Mouse (Mus musculus): ENCODE data around the gene Ccdc15. TPM values are rescaled to one million over a fixed set of nuclear protein-coding genes. Genes with fewer than 3 reads are reported as not detected.

The Ccdc15 gene
- polyA plus RNA-seq, 1 experiment from 2014 or later, result 8.7 TPM

DNA sequence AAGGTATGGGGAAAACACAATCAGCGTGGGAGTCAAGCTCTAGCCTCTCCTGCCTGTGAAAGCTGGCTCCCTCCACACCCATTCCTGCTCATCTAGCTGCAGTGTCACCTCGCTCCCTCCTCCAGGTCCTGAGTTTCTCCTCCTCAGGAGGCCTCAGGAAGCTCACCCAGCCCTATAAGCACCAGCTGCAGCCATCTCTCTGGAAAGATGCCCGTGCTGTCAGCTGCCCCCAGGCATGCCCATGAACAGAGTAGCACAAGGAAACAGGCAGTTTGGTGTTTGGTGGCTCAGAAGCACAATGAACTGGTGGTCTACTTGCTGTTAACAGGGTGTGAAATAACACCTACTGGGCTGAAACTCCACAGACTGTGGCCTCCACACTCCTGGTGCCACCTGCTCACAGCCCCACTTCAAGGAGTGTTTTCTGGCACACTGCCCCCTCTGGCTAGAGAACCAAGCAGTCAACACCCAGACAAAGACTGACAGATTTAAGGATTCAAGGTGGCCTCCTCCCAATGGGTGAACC, 99.8 kb downstream of the Ccdc15 start:
- Histone ChIP-seq H3K9me3 (ENCODE audit: control insufficient read depth, low read length) (no peaks in the 10 kb centered on the region), H3K4me2 (ENCODE audit: low read depth, low read length) (no peak overlapping the region), H3K4me3 (ENCODE audit: low read depth, low read length) (no peak overlapping the region), H3K27ac (ENCODE audit: low read depth, low read length) (no peak overlapping the region), H3K9ac (replicated peaks; ENCODE audit: low read depth, low read length) (no peak overlapping the region), H3K4me1 (ENCODE audit: control insufficient read depth, insufficient read depth, low read length) (no peaks in the 10 kb centered on the region), H3K36me3 (ENCODE audit: control insufficient read depth, insufficient read depth, low read length) (no peaks in the 10 kb centered on the region), H3K27me3 (ENCODE audit: control insufficient read depth, insufficient read depth, low read length) (no peaks in the 10 kb centered on the region)
- peak; percentile 64; the same call in 1 of the 2 replicates for ATAC-seq (ENCODE audit: low read depth)
- WGBS, result 40% methylated on average over 3 of the region's 3 CpGs

GRCm38 (mm10) chr9:37247429-37247828, 100.8 kb downstream of the Ccdc15 start:
- no peak overlapping the region for H3K4me2 ChIP-seq (ENCODE audit: low read depth, low read length)
- H3K27ac ChIP-seq (ENCODE audit: low read depth, low read length), result no peak overlapping the region
- H3K36me3 ChIP-seq (ENCODE audit: control insufficient read depth, insufficient read depth, low read length), result no peaks in the 10 kb centered on the region
- no peak for ATAC-seq (ENCODE audit: low read depth)
- H3K27me3 ChIP-seq (ENCODE audit: control insufficient read depth, insufficient read depth, low read length), result no peaks in the 10 kb centered on the region
- no peaks in the 10 kb centered on the region for H3K4me1 ChIP-seq (ENCODE audit: control insufficient read depth, insufficient read depth, low read length)
- no peak overlapping the region for H3K4me3 ChIP-seq (ENCODE audit: low read depth, low read length)
- H3K9ac ChIP-seq (replicated peaks; ENCODE audit: low read depth, low read length), result no peak overlapping the region
- H3K9me3 ChIP-seq (ENCODE audit: control insufficient read depth, low read length), result no peaks in the 10 kb centered on the region

GRCm38 (mm10) chr9:37245810-37246209, 102.4 kb downstream of the Ccdc15 start:
- Histone ChIP-seq H3K9me3 (ENCODE audit: control insufficient read depth, low read length) (no peaks in the 10 kb centered on the region), H3K27me3 (ENCODE audit: control insufficient read depth, insufficient read depth, low read length) (no peaks in the 10 kb centered on the region), H3K36me3 (ENCODE audit: control insufficient read depth, insufficient read depth, low read length) (no peaks in the 10 kb centered on the region), H3K4me1 (ENCODE audit: control insufficient read depth, insufficient read depth, low read length) (no peaks in the 10 kb centered on the region), H3K9ac (replicated peaks; ENCODE audit: low read depth, low read length) (no peak overlapping the region), H3K27ac (ENCODE audit: low read depth, low read length) (no peak overlapping the region), H3K4me3 (ENCODE audit: low read depth, low read length) (no peak overlapping the region), H3K4me2 (ENCODE audit: low read depth, low read length) (no peak overlapping the region)
- ATAC-seq (ENCODE audit: low read depth), result no peak
- 97% methylated on average over 1 of the region's 1 CpGs for WGBS

- Histone ChIP-seq H3K36me3 (ENCODE audit: control insufficient read depth, insufficient read depth, low read length) (no peaks in the 10 kb centered on the region), H3K4me2 (ENCODE audit: low read depth, low read length) (no peak overlapping the region), H3K4me1 (ENCODE audit: control insufficient read depth, insufficient read depth, low read length) (no peaks in the 10 kb centered on the region), H3K27ac (ENCODE audit: low read depth, low read length) (no peak overlapping the region), H3K4me3 (ENCODE audit: low read depth, low read length) (no peak overlapping the region), H3K9me3 (ENCODE audit: control insufficient read depth, low read length) (no peaks in the 10 kb centered on the region), H3K27me3 (ENCODE audit: control insufficient read depth, insufficient read depth, low read length) (no peaks in the 10 kb centered on the region), H3K9ac (replicated peaks; ENCODE audit: low read depth, low read length) (no peak overlapping the region)
- 65% methylated on average over 2 of the region's 2 CpGs for WGBS
- no peak for ATAC-seq (ENCODE audit: low read depth)
These were observed 102.8 kb downstream of the Ccdc15 start for GRCm38 (mm10) chr9:37245404-37245803.

DNA sequence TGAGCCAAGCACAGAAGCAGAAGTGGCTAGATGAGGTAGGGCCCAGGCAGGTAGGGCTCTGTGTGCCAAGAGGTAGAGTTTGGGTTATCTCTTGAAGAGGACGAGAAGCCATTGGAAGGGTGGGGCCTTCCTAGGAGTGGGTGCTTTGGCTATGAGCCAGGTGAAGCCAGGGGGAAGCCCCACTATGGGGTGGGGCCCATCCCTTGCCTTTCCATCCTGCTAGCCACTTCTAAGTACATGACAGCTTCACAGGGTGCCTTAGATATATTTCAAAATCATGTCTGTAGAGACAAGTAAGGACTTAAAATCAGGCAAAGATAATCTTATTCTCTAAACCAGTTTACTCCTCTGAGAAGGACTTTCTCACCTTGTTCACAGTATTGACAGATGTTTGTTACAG, 103.6 kb downstream of the Ccdc15 start:
- Histone ChIP-seq H3K27ac (ENCODE audit: low read depth, low read length) (no peak overlapping the region), H3K4me2 (ENCODE audit: low read depth, low read length) (no peak overlapping the region), H3K36me3 (ENCODE audit: control insufficient read depth, insufficient read depth, low read length) (no peaks in the 10 kb centered on the region), H3K9ac (replicated peaks; ENCODE audit: low read depth, low read length) (no peak overlapping the region), H3K27me3 (ENCODE audit: control insufficient read depth, insufficient read depth, low read length) (no peaks in the 10 kb centered on the region), H3K4me1 (ENCODE audit: control insufficient read depth, insufficient read depth, low read length) (no peaks in the 10 kb centered on the region), H3K4me3 (ENCODE audit: low read depth, low read length) (no peak overlapping the region), H3K9me3 (ENCODE audit: control insufficient read depth, low read length) (no peaks in the 10 kb centered on the region)
- ATAC-seq (ENCODE audit: low read depth), result no peak
- WGBS, result 94% methylated on average over 1 of the region's 1 CpGs

DNA sequence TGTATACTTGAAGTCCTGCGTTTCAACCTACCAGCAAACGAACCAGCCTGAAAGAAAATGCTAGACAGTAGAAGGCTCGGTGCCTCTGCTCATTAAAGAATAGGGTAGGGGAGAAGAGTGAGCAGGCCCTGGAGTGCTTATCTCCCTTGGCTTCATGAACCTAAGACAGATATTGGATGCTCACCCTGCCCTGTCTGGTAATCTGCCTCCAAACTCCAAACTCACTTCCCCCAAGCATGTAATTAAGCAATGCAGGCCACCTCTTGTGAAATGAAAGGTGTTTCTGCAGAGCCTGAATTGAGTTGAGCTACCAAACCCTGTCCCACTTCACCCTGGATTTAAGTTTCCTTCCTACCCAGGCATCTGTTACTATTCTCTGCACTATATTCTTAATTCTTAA, 105.5 kb downstream of the Ccdc15 start:
- Histone ChIP-seq H3K36me3 (ENCODE audit: control insufficient read depth, insufficient read depth, low read length) (no peaks in the 10 kb centered on the region), H3K27me3 (ENCODE audit: control insufficient read depth, insufficient read depth, low read length) (no peaks in the 10 kb centered on the region), H3K4me3 (ENCODE audit: low read depth, low read length) (no peak overlapping the region), H3K9ac (replicated peaks; ENCODE audit: low read depth, low read length) (no peak overlapping the region), H3K4me1 (ENCODE audit: control insufficient read depth, insufficient read depth, low read length) (no peaks in the 10 kb centered on the region), H3K4me2 (ENCODE audit: low read depth, low read length) (no peak overlapping the region), H3K9me3 (ENCODE audit: control insufficient read depth, low read length) (no peaks in the 10 kb centered on the region), H3K27ac (ENCODE audit: low read depth, low read length) (no peak overlapping the region)
- WGBS, result 90% methylated on average over 3 of the region's 3 CpGs
- no peak for ATAC-seq (ENCODE audit: low read depth)

DNA sequence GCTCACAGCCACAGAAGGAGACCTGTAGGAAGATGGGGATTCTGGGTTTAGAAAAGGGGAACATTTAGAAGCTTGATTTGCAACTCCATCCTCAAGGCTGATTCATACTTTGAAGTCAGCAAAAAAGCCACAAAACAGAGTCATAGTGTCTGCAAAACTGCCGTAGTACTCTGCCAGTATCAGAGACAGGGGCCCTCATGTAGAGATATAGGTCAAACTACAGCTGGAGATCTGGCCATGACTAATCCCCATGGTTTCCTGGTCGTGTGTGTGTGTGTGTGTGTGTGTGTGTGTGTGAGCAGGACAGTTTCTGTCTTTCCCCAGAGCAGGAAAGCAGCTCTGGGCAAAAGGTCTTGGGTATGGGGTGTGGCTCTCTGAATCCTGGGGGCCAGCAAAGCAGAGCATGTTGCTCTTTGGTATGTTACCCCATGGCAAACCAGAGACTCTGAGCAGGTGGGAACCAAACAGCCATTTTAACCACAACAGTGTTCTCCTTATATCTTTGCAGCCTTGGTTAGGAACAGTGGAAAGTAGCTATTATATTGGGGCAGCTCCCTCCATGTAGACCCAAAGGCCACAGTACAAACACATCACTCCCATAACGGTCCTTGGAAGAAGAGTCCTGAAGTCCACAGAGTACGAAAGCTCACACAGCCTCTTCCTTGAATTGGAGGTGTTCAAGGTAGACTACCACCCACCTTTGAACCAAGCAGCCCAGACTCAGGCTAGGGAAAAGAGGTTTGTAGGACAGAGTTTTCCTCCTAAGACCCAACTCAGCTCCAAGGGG, 112.1 kb downstream of the Ccdc15 start:
- H3K36me3 ChIP-seq (ENCODE audit: control insufficient read depth, insufficient read depth, low read length), result no peaks in the 10 kb centered on the region
- 70% methylated on average over 4 of the region's 4 CpGs for WGBS
- no peaks in the 10 kb centered on the region for H3K27me3 ChIP-seq (ENCODE audit: control insufficient read depth, insufficient read depth, low read length)
- no peak overlapping the region for H3K4me3 ChIP-seq (ENCODE audit: low read depth, low read length)
- no peaks in the 10 kb centered on the region for H3K9me3 ChIP-seq (ENCODE audit: control insufficient read depth, low read length)
- no peak overlapping the region for H3K27ac ChIP-seq (ENCODE audit: low read depth, low read length)
- no peak overlapping the region for H3K4me2 ChIP-seq (ENCODE audit: low read depth, low read length)
- H3K9ac ChIP-seq (replicated peaks; ENCODE audit: low read depth, low read length), result no peak overlapping the region
- ATAC-seq (ENCODE audit: low read depth), result no peak
- no peaks in the 10 kb centered on the region for H3K4me1 ChIP-seq (ENCODE audit: control insufficient read depth, insufficient read depth, low read length)

DNA sequence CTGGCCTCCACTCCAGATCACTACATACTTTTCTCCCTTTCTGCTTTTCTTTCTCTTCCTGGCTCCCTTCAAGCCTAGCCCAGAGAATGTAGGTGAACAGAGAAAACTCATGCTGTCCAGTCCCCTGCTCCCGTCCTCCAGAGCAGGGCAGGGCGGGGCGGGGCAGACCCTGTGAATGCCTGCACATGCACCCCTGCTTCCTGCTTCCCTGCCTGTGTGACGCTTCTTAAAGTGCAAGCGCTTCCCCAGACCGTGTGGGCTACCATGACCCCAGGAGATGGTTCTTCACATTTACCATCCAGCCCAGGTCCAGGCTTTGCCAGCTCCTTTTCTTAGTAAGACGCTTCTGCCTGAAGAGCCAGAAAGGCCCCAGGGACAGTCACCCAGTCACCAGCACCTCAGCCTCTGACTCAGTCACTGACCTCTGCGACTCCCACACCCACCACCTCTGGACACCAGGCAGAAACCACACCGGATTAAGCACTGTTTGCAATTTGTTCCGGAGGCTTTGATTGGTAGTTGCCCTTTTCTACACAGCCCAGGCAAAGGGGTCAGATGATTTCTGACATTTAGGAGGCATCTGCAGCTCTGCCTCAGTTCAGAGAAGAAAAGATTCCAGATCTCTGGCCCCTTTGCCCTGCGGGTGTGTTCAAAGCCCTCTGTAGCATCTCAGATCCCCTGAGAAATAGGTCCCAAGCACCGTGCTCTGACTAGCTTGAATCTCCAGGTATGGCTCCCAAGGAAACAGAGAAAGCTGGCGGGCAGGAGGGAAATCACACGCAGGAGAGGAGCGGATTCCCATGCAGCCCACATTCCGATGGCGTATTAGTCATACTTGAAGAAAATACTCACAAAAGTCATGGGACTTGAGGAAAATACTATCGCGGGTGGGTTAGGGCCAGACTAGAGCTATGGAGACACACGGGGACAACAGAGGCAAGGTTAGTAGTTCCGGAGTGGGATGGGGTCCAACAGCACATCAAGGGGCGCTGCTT, 115.7 kb downstream of the Ccdc15 start:
- Histone ChIP-seq H3K4me2 (ENCODE audit: low read depth, low read length) (no peak overlapping the region), H3K4me3 (ENCODE audit: low read depth, low read length) (no peak overlapping the region), H3K36me3 (ENCODE audit: control insufficient read depth, insufficient read depth, low read length) (no peaks in the 10 kb centered on the region), H3K4me1 (ENCODE audit: control insufficient read depth, insufficient read depth, low read length) (peaks cover 2% of the 10 kb centered on the region; the same call in 1 of the 2 replicates), H3K9ac (replicated peaks; ENCODE audit: low read depth, low read length) (no peak overlapping the region), H3K9me3 (ENCODE audit: control insufficient read depth, low read length) (no peaks in the 10 kb centered on the region), H3K27ac (ENCODE audit: low read depth, low read length) (no peak overlapping the region), H3K27me3 (ENCODE audit: control insufficient read depth, insufficient read depth, low read length) (no peaks in the 10 kb centered on the region)
- 73% methylated on average over 22 of the region's 22 CpGs for WGBS
- no peak for ATAC-seq (ENCODE audit: low read depth)
